Mouse (Mus musculus) 3134 (cell line): Measurements from ENCODE around the gene Scrn1.

Source experiments
- DNase-seq: peaks from one replicate; pipeline ENCODE4 v3.0.0-alpha.2; 2011; ENCODE audit warnings: low spot score; ENCODE audit not compliant: insufficient read length; ENCODE audit errors: extremely low read depth

Scrn1 gene

DNA sequence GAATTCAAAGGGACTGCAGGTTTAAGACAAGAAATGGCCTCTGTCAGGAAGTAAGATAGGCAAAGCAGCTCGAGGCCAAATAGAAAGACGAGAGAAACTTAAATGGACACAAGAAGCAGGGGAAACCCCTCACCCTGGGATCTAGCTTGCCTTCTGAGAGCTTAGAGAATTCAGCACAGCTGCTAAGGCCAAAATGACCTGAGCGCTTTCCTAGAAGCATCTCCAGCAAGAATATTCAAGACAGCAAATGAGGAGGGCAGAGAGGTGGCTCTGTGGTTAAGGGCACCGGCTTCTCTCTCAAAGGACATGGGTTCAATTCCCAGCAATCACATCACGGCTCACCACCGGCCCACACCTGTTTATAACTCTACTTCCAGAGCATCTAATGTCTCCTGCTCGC, 29.2 kb downstream of the Scrn1 start:
- no peak for DNase-seq

GRCm38 (mm10) chr6:54535485-54535884, 30.8 kb downstream of the Scrn1 start:
- no peak for DNase-seq

GRCm38 (mm10) chr6:54531048-54531481, 35.2 kb downstream of the Scrn1 start:
- no peak for DNase-seq

DNA sequence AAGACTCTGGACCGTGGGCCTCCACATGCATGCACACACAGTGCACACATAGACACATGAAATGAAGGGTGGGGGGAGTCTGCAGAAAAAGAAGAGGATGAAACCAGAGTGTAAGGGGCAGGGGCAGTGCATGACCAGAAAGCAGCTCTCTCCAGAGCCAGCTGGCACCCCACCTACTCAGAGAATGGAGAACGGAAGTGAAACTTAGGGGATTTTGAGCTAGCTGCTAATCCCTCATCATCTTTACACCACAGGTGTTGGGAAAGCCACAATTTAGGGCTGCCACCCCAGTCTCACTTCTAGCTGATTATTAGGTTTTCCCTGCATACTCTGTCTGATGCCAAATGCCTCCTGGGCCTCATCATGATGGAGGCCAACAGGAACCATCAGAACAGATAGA, 36.1 kb downstream of the Scrn1 start:
- DNase-seq, result no peak

DNA sequence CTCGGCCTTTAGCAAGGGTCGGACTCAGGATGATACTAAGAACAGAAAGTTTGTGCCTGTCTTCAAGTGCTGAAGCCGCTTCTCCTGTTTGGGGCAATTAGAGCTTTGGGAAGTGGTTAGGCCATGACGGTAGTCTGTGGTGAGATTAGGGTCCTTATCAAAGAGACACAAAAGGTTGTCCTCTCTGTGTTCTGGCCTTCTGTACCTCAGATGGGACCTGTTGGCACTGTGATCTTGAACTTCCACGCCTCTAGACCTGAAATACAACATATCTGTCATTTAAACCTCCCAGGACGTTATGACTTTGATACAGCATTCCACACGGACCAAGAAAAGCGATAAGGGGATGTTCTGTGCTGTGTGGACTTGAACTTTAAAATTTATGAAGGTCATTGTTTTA, 37.6 kb downstream of the Scrn1 start:
- no peak for DNase-seq

- no peak for DNase-seq
Measured at GRCm38 (mm10) chr6:54518758-54519157, 47.5 kb downstream of the Scrn1 start.

DNA sequence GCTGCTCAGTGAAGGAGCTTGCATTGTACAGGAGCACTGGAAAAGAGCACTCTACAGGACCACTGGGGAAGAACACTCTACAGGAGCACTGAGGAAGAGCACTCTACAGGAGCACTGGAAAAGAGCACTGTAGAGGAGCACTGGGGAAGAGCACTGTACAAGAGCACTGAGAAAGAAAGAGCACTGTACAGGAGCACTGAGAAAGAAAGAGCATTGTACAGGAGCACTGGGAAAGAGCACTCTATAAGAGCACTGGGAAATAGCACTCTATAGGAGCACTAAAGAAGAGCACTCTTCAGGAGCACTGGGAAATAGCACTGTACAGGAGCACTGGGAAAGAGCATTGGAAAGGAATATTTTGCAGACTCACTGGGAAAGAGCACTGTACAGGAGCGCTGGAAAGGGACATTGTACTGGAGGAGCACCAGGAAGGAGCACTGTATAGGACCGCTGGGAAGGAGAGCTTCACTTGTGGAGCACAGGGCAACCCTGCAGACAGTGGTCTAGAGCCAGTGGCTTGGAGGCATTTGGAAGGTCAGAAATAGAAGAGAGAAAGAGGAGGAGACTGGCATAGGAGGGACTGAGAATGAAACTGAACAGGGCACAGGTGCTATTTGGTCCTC, 49.7 kb downstream of the Scrn1 start:
- DNase-seq, result no peak

GRCm38 (mm10) chr6:54512256-54512655, 54.0 kb downstream of the Scrn1 start:
- no peak for DNase-seq

DNA sequence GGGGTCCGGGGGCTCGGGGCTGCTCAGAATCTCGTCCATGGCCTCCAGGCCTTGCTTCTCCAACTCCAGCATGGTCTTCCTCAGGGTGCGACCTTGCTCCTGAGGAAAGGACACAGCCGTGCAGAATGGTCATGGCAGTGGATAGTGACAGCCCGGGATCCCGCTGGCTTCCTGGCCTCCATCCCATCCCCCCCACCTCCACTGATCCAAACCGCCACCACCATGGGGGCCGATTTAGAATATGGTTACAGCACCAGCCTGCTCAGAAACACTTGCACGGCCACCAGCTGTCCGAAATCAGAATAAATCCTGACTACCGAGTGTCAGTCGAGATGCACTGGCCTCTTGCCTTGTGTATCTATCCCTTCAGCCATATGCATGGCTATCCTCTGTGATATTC, 57.0 kb downstream of the Scrn1 start:
- DNase-seq, result no peak

GRCm38 (mm10) chr6:54508256-54508793, 58.0 kb downstream of the Scrn1 start:
- no peak for DNase-seq

- no peak for DNase-seq
Measured at GRCm38 (mm10) chr6:54507808-54508207, 58.5 kb downstream of the Scrn1 start.

GRCm38 (mm10) chr6:54507002-54507401, 59.3 kb downstream of the Scrn1 start:
- DNase-seq, result no peak

DNA sequence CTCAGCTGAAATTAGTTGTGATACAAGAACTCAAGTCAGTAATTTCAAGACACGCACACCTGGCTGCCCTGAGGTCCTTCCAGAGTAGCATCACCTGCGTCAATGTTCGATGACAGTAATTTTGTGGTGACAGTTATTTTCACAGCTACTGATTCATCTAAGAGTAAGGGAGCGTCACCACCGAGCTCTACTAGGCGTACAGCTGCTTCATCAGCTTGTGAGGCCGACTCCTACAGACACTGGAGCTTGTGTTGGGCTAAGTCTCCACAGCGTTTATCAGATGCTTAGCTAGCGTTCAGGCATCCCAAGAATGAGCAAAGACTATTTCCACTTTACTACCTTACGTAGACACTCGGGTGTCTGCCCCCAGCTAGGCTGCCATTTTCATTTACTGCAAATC, 60.0 kb downstream of the Scrn1 start:
- DNase-seq, result no peak

DNA sequence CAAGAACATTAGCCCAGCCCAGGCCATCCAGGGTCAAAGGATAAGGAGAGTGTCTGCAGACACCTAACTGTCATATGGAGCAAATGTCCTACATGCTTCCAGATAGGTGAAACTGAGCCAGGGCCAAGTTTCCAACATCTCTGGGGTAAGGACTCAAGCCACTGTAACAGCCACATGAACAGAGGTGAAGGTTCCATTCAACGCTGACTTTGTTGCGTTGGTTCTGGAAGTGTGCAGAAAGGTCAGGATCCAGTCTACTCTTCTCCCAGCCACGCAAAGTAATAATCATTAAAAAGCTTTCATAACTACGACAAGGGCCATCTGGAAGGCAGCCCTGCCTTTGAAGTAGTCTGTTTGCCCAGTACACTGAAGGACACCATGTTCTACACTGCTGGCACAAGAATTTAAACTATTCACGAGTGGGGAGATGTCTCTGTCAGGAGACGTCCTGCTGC, 63.6 kb downstream of the Scrn1 start:
- DNase-seq, result no peak

GRCm38 (mm10) chr6:54496214-54496613, 70.1 kb downstream of the Scrn1 start:
- no peak for DNase-seq

DNA sequence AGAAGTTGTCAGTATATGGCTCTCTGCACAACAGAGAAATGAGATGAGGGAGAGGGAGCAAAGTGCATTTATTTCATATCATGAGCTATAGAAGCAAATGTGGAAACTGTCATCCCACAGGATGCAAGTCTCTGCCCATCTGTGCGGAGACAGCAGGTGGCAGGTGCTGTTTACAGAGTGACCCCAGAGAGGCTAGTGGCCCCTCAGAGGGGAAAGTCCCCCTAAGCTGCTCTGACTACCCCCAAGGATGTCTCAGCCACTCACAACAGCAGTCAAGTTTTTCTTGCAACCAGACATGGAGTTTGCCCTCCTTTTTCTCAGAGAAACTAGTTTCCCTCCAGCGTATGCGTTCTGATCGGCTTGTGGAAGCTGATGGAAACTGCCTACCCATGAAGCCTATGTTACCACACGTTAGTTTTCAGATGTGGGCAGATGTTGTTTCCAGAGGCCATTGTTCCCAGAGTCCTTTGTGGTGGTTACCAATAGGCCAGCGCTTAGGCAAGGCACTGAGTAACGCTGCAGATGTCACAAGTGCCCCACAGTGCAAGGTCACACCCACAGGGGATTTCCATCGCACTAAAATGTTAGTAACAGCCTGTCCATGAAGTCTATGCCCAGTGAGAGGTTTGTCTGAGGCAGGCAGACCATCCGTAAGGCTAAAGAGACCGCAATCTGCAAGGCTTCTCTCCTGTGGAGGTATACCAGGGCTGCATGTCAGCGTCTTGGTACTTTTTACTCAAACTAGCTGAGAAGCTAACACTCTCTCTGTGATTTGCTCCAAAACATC, 71.5 kb downstream of the Scrn1 start:
- DNase-seq, result no peak

GRCm38 (mm10) chr6:54494097-54494496, 72.2 kb downstream of the Scrn1 start:
- DNase-seq, result no peak

GRCm38 (mm10) chr6:54491074-54491473, 75.2 kb downstream of the Scrn1 start:
- no peak for DNase-seq

- no peak for DNase-seq
Measured at GRCm38 (mm10) chr6:54485973-54486569, 80.2 kb downstream of the Scrn1 start.

DNA sequence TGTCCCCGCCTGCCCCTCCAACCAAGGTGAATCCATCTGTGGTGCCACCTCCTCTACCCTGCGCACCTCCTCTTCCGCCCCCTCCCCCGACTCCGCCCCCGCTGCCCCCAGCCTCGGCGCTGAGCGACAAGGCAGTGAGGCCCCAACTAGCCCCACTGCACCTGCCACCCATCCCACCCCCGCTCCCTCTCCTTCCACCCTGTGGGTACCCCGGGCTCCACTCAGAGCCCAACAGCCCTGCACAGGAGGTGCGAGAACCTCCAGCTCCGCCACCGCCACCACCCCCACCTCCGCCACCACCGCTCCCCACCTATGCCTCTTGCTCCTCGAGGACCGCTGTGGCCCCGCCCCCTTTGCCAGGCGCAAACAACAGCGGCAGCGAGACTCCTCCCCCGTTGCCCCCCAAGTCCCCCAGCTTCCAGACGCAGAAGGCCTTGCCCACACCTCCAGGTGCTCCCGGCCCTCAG, 80.8 kb downstream of the Scrn1 start:
- DNase-seq, result no peak

DNA sequence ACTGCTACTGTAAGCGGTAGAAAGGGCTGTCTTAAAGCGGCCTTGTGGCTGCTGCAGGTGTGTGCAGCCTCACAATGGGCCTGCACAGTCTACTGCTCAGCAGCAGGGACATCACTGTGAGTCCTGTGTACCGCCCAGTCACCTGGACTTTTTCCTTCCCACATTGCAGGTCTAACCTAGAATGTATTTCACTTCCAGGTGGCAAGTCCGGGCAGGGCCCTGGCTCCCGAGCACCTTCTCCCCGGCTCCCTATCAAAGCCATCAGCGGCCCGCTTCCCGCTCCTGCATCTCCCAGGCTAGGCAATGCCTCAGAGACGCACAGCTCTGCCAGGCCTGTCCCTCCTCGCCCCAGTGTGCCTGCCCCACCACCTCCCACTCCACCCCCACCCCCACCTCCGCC, 81.3 kb downstream of the Scrn1 start:
- DNase-seq, result no peak
